Mouse (Mus musculus) liver, adult 2 months (tissue): Measurements from ENCODE around the gene Mlx. TPM values are rescaled to one million over a fixed set of nuclear protein-coding genes. Genes with fewer than 3 reads are reported as not detected.

Source experiments
- DNase-seq: peaks from one replicate; pipeline ENCODE4 v3.0.0-alpha.2; 2011; ENCODE audit warnings: low read depth, low spot score; ENCODE audit errors: extremely low read depth
- H3K27ac ChIP-seq: fragments of 200-500 bp; replicated peaks from 2 replicates; pipeline ENCODE4 v1.5.1; 2012; ENCODE audit warnings: low read depth, mild to moderate bottlenecking, control low read depth, inconsistent platforms, low read length; ENCODE audit not compliant: insufficient read depth
- H3K27me3 ChIP-seq: fragments of 200-500 bp; 2 replicates; pipeline ENCODE4 v1.6.1; 2012; ENCODE audit warnings: mild to moderate bottlenecking, moderate library complexity, low read length, inconsistent platforms; ENCODE audit not compliant: control insufficient read depth, insufficient read depth
- H3K36me3 ChIP-seq: fragments of 200-500 bp; 2 replicates; pipeline ENCODE4 v1.6.1; 2012; ENCODE audit warnings: low read length, inconsistent platforms; ENCODE audit not compliant: control insufficient read depth, insufficient read depth
- H3K4me1 ChIP-seq: fragments of 200-500 bp; 2 replicates; pipeline ENCODE4 v1.6.1; 2011; ENCODE audit warnings: low read length; ENCODE audit not compliant: control insufficient read depth, insufficient read depth
- H3K4me3 ChIP-seq: fragments of 200-500 bp; 2 replicates; pipeline ENCODE4 v1.5.1; 2011; ENCODE audit warnings: low read depth, mild to moderate bottlenecking, control low read depth, low read length, moderate library complexity; ENCODE audit not compliant: insufficient read depth
- H3K79me2 ChIP-seq: fragments of 200-500 bp; 2 replicates; pipeline ENCODE4 v1.6.1; 2012; ENCODE audit warnings: inconsistent platforms, mild to moderate bottlenecking, low read length, moderate library complexity; ENCODE audit not compliant: control insufficient read depth, insufficient read depth
- H3K9ac ChIP-seq: fragments of 200-500 bp; 2 replicates; pipeline ENCODE4 v1.6.1; 2012; ENCODE audit warnings: low read depth, mild to moderate bottlenecking, control low read depth, inconsistent platforms, low read length
- CTCF ChIP-seq: fragments of 200-500 bp; IDR thresholded peaks from 2 replicates; pipeline ENCODE4 v1.5.1; 2011; ENCODE audit warnings: low read depth, low read length, control low read depth
- POLR2A ChIP-seq: fragments of 200-500 bp; IDR thresholded peaks from 2 replicates; pipeline ENCODE4 v1.6.1; 2011; ENCODE audit warnings: low read length, control low read depth; ENCODE audit not compliant: insufficient read depth; ENCODE audit errors: extremely low read depth
- WGBS: fragments of 180-500 bp; shearing (Covaris S2); methylation state at CpG from one replicate; pipeline ENCODE4 v1.1.7; 2018; 5-methylcytosine and 5-hydroxymethylcytosine counted together
- polyA plus RNA-seq: library from polyadenylated mRNA; depleted of rRNA; stranded (reverse); fragments of >200 nt; gene quantifications from 2 replicates; pipeline ENCODE4 v1.2.3, GENCODE M21; 2012
- total RNA-seq: library from RNA; depleted of rRNA; stranded (reverse); fragments of >200 nt; gene quantifications from 2 replicates; pipeline ENCODE4 v1.2.3, GENCODE M21; 2014

Mlx gene
- total and polyA plus RNA-seq, 2 experiments = 33.5 to 34.8 TPM

GRCm38 (mm10) chr11:101050359-101050758, 36.7 kb upstream of the Mlx start:
- Histone ChIP-seq H3K27me3 (no peaks in the 10 kb centered on the region), H3K36me3 (peaks cover 9% of the 10 kb centered on the region; the same call in 1 of the 2 replicates), H3K27ac (no peak overlapping the region), H3K9ac (no peak overlapping the region), H3K79me2 (no peaks in the 10 kb centered on the region), H3K4me1 (peaks cover 4% of the 10 kb centered on the region; the same call in 1 of the 2 replicates), H3K4me3 (no peak overlapping the region)
- TF ChIP-seq CTCF = no peak
- TF ChIP-seq POLR2A = no peak
- no peak for DNase-seq
- WGBS = 82% methylated on average over 9 of the region's 9 CpGs

GRCm38 (mm10) chr11:101051051-101051493, 36.0 kb upstream of the Mlx start:
- 91% methylated on average over 6 of the region's 6 CpGs for WGBS
- TF ChIP-seq POLR2A (no peak), CTCF (no peak)
- Histone ChIP-seq H3K27me3 (no peaks in the 10 kb centered on the region), H3K4me1 (peaks cover 4% of the 10 kb centered on the region; the same call in 1 of the 2 replicates), H3K4me3 (no peak overlapping the region), H3K36me3 (peaks cover 3% of the 10 kb centered on the region; the same call in 1 of the 2 replicates), H3K79me2 (no peaks in the 10 kb centered on the region), H3K9ac (no peak overlapping the region), H3K27ac (peak overlapping the region; percentile 7; the same call in 1 of the 2 replicates)
- no peak for DNase-seq

GRCm38 (mm10) chr11:101051617-101052016, 35.5 kb upstream of the Mlx start:
- no peaks in the 10 kb centered on the region for H3K27me3 ChIP-seq
- no peak overlapping the region for H3K27ac ChIP-seq
- no peak overlapping the region for H3K4me3 ChIP-seq
- no peaks in the 10 kb centered on the region for H3K79me2 ChIP-seq
- peaks cover 2% of the 10 kb centered on the region; the same call in 1 of the 2 replicates for H3K36me3 ChIP-seq
- no peak overlapping the region for H3K9ac ChIP-seq
- WGBS = 91% methylated on average over 8 of the region's 8 CpGs
- TF ChIP-seq CTCF (no peak), POLR2A (no peak)
- no peak for DNase-seq
- peaks cover 6% of the 10 kb centered on the region for H3K4me1 ChIP-seq

- TF ChIP-seq CTCF (no peak), POLR2A (no peak)
Observed at GRCm38 (mm10) chr11:101052751-101053473, 34.2 kb upstream of the Mlx start.

GRCm38 (mm10) chr11:101053974-101054373, 33.1 kb upstream of the Mlx start:
- H3K79me2 ChIP-seq = no peaks in the 10 kb centered on the region
- H3K27me3 ChIP-seq = no peaks in the 10 kb centered on the region
- no peak overlapping the region for H3K9ac ChIP-seq
- DNase-seq = no peak
- H3K36me3 ChIP-seq = 0 out of 2 replicates have a peak, but pooled peaks cover 2% of the 10 kb centered on the region
- no peak for TF ChIP-seq POLR2A
- TF ChIP-seq CTCF = peak; percentile 46; the same call in 1 of the 2 replicates
- no peak overlapping the region for H3K27ac ChIP-seq
- peaks cover 12% of the 10 kb centered on the region for H3K4me1 ChIP-seq
- H3K4me3 ChIP-seq = no peak overlapping the region
- WGBS = 100% methylated on average over 1 of the region's 1 CpGs

More at GRCm38 (mm10) chr11:101052751-101053473, 34.2 kb upstream of the Mlx start:
- no peaks in the 10 kb centered on the region for H3K27me3 ChIP-seq
- H3K9ac ChIP-seq = no peak overlapping the region
- 80% methylated on average over 10 of the region's 10 CpGs for WGBS
- H3K4me1 ChIP-seq = peaks cover 12% of the 10 kb centered on the region
- no peak overlapping the region for H3K27ac ChIP-seq
- peaks cover 2% of the 10 kb centered on the region; the same call in 1 of the 2 replicates for H3K36me3 ChIP-seq
- H3K79me2 ChIP-seq = no peaks in the 10 kb centered on the region
- H3K4me3 ChIP-seq = no peak overlapping the region
- DNase-seq = no peak

- no peak for TF ChIP-seq POLR2A
- no peak for TF ChIP-seq CTCF
- no peak overlapping the region for H3K9ac ChIP-seq
- no peak overlapping the region for H3K27ac ChIP-seq
- 81% methylated on average over 14 of the region's 14 CpGs for WGBS
- 0 out of 2 replicates have a peak, but pooled peaks cover 2% of the 10 kb centered on the region for H3K36me3 ChIP-seq
- H3K4me3 ChIP-seq = no peak overlapping the region
- H3K27me3 ChIP-seq = no peaks in the 10 kb centered on the region
- H3K79me2 ChIP-seq = no peaks in the 10 kb centered on the region
- DNase-seq = no peak
- peaks cover 12% of the 10 kb centered on the region for H3K4me1 ChIP-seq
Observed at GRCm38 (mm10) chr11:101055418-101055817, 31.7 kb upstream of the Mlx start.
